Mouse (Mus musculus) B cell, adult (primary cell): ENCODE results near the gene Paqr3. TPM values are rescaled to one million over a fixed set of nuclear protein-coding genes. Genes with fewer than 3 reads are reported as not detected.

ENCODE experiments used
- total RNA-seq: library from RNA; stranded (reverse); gene quantifications from 4 replicates; pipeline ENCODE4 v1.2.4, GENCODE M21; 2023; ENCODE audit not compliant: inconsistent age

Gene Paqr3
- total RNA-seq, result 6.7 to 10.7 TPM (median 9.8 TPM) in 4 replicates

GRCm38 (mm10) chr5:97111207-97111910, at the start of gene Paqr3:
TSS of gene Paqr3 (minus strand) at chr5:97111596.

Other genes starting within 250 kb of the Paqr3 start
- 114 to 126 TPM (median 119 TPM) in 4 replicates for gene Bmp2k, start 113.9 kb downstream of the Paqr3 start, total RNA-seq